Mouse (Mus musculus) liver, adult 2 months (tissue): ENCODE measurements around the gene Qpct. TPM values are rescaled to one million over a fixed set of nuclear protein-coding genes. Genes with fewer than 3 reads are reported as not detected.

Experiments
- DNase-seq: peaks from one replicate; pipeline ENCODE4 v3.0.0-alpha.2; 2011; ENCODE audit warnings: low read depth, low spot score; ENCODE audit errors: extremely low read depth
- H3K27ac ChIP-seq: fragments of 200-500 bp; replicated peaks from 2 replicates; pipeline ENCODE4 v1.5.1; 2012; ENCODE audit warnings: low read depth, mild to moderate bottlenecking, control low read depth, inconsistent platforms, low read length; ENCODE audit not compliant: insufficient read depth
- H3K27me3 ChIP-seq: fragments of 200-500 bp; 2 replicates; pipeline ENCODE4 v1.6.1; 2012; ENCODE audit warnings: mild to moderate bottlenecking, moderate library complexity, low read length, inconsistent platforms; ENCODE audit not compliant: control insufficient read depth, insufficient read depth
- H3K36me3 ChIP-seq: fragments of 200-500 bp; 2 replicates; pipeline ENCODE4 v1.6.1; 2012; ENCODE audit warnings: low read length, inconsistent platforms; ENCODE audit not compliant: control insufficient read depth, insufficient read depth
- H3K4me1 ChIP-seq: fragments of 200-500 bp; 2 replicates; pipeline ENCODE4 v1.6.1; 2011; ENCODE audit warnings: low read length; ENCODE audit not compliant: control insufficient read depth, insufficient read depth
- H3K4me3 ChIP-seq: fragments of 200-500 bp; 2 replicates; pipeline ENCODE4 v1.5.1; 2011; ENCODE audit warnings: low read depth, mild to moderate bottlenecking, control low read depth, low read length, moderate library complexity; ENCODE audit not compliant: insufficient read depth
- H3K79me2 ChIP-seq: fragments of 200-500 bp; 2 replicates; pipeline ENCODE4 v1.6.1; 2012; ENCODE audit warnings: inconsistent platforms, mild to moderate bottlenecking, low read length, moderate library complexity; ENCODE audit not compliant: control insufficient read depth, insufficient read depth
- H3K9ac ChIP-seq: fragments of 200-500 bp; 2 replicates; pipeline ENCODE4 v1.6.1; 2012; ENCODE audit warnings: low read depth, mild to moderate bottlenecking, control low read depth, inconsistent platforms, low read length
- CTCF ChIP-seq: fragments of 200-500 bp; IDR thresholded peaks from 2 replicates; pipeline ENCODE4 v1.5.1; 2011; ENCODE audit warnings: low read depth, low read length, control low read depth
- POLR2A ChIP-seq: fragments of 200-500 bp; IDR thresholded peaks from 2 replicates; pipeline ENCODE4 v1.6.1; 2011; ENCODE audit warnings: low read length, control low read depth; ENCODE audit not compliant: insufficient read depth; ENCODE audit errors: extremely low read depth
- WGBS: fragments of 180-500 bp; shearing (Covaris S2); methylation state at CpG from one replicate; pipeline ENCODE4 v1.1.7; 2018; 5-methylcytosine and 5-hydroxymethylcytosine counted together
- polyA plus RNA-seq: library from polyadenylated mRNA; depleted of rRNA; stranded (reverse); fragments of >200 nt; gene quantifications from 2 replicates; pipeline ENCODE4 v1.2.3, GENCODE M21; 2012
- total RNA-seq: library from RNA; depleted of rRNA; stranded (reverse); fragments of >200 nt; gene quantifications from 2 replicates; pipeline ENCODE4 v1.2.3, GENCODE M21; 2014

Qpct gene
- total and polyA plus RNA-seq, 2 experiments: 12.1 to 26.6 TPM

DNA sequence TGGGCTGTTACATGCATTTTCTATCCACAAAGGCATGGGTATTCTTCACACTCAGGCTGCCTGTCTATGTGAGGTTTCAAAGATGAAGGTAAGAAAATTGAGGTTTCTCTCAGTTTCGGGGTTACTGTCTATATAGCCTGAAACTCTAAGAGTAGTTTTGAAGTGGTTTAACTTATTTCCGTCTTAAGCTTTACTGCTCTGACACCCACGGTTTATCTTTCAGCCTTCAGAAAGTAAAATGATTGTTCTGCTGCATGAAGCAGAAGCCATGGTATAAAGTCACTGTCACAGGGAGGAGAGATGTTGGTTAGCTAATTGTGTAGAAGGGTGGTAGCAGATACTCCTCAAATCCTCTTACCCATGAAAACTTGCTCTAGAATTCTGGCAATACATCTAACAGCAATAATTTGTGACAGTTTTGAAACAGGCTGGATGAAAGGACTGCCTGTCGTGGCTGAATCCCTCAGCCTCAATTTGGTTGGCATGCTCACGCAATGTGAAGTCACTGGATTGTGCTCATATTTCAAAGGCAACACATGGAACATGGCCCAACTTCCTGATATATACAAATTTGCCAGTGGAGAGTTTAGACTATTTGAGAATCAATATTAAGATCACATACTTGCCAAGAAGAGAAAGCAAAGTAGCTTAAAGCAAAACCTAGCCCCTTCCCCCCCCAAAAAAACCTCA is 41.7 kb downstream of the Qpct start:
- DNase-seq: no peak
- Histone ChIP-seq H3K4me3 (no peak overlapping the region), H3K27me3 (no peaks in the 10 kb centered on the region), H3K9ac (no peak overlapping the region), H3K36me3 (no peaks in the 10 kb centered on the region; the same call in 1 of the 2 replicates), H3K79me2 (no peaks in the 10 kb centered on the region), H3K4me1 (no peaks in the 10 kb centered on the region), H3K27ac (no peak overlapping the region)
- TF ChIP-seq CTCF: no peak
- no peak for TF ChIP-seq POLR2A
- 82% methylated on average over 5 of the region's 5 CpGs for WGBS

DNA sequence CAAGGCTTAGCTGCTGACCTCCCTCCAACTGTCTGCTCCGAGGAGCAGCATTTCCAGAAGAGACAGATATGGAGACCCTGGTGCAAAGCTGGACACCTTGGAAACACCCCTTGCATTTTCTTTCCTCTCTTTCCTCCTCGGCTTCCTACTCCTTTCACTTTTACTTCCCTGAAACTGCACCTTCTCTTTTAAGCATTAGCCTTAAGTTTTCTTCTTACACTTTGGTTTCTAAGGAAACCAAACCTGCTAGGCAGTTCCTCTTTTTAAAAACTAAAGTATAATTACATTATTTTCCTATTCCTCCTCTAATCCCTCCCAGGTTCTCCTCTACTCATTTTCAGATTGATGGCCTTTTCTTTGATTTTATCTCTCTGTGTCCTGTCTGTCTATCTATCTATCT is 43.9 kb downstream of the Qpct start:
- no peak for TF ChIP-seq POLR2A
- no peak for TF ChIP-seq CTCF
- H3K4me3 ChIP-seq: no peak overlapping the region
- WGBS: 81% methylated on average over 2 of the region's 2 CpGs

DNA sequence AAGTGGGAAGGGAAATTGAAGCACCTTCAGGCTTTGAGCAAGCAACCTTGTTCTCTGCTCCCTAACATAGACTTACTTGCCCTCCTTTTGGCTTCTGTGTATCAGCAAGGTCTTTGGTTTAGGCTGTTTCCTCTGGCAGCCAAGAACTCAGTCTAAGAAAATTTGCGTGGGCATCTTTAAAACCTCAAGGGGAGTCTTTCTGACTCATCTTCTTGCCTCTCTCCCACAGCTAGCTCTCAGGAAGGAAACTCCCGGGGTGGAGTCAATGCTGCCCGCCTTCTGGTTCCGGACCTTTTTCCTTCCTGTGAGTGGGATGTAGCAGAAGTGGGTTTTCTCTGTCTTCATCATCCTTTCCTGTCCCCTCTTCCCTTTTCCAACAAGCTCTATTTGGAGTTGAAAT is 48.2 kb downstream of the Qpct start:
- Histone ChIP-seq H3K36me3 (no peaks in the 10 kb centered on the region), H3K4me3 (no peak overlapping the region), H3K4me1 (no peaks in the 10 kb centered on the region), H3K9ac (no peak overlapping the region), H3K79me2 (no peaks in the 10 kb centered on the region), H3K27me3 (no peaks in the 10 kb centered on the region), H3K27ac (no peak overlapping the region)
- DNase-seq: no peak
- WGBS: 82% methylated on average over 4 of the region's 4 CpGs
- TF ChIP-seq POLR2A (no peak), CTCF (no peak)

More for the DNA sequence above, 43.9 kb downstream of the Qpct start:
- DNase-seq: no peak
- Histone ChIP-seq H3K27me3 (no peaks in the 10 kb centered on the region), H3K27ac (no peak overlapping the region), H3K9ac (no peak overlapping the region), H3K4me1 (no peaks in the 10 kb centered on the region), H3K79me2 (no peaks in the 10 kb centered on the region), H3K36me3 (no peaks in the 10 kb centered on the region)

DNA sequence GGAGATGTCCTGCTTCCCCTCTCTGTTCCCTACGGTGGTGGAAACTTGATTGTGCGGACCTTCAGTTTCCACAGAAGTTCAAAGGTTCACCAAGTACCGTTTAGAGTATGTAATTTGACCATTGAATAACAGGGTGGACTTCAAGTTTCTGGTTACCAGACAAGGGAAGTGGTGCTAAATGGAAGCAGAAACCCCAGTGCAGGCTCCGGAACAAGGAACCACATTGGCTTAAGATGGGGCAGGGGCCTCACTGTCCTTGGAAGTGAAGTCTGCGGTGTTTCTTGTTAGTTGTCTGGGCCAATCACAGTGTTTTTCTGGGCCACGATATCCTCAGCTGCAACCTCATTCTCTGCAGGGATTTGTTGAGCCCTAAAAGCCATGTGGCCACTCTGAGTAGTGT is 56.5 kb downstream of the Qpct start:
- no peak for DNase-seq
- Histone ChIP-seq H3K27me3 (no peaks in the 10 kb centered on the region), H3K9ac (no peak overlapping the region), H3K4me1 (no peaks in the 10 kb centered on the region), H3K4me3 (no peak overlapping the region), H3K36me3 (no peaks in the 10 kb centered on the region), H3K79me2 (no peaks in the 10 kb centered on the region), H3K27ac (no peak overlapping the region)
- TF ChIP-seq CTCF (no peak), POLR2A (no peak)
- 81% methylated on average over 6 of the region's 6 CpGs for WGBS

DNA sequence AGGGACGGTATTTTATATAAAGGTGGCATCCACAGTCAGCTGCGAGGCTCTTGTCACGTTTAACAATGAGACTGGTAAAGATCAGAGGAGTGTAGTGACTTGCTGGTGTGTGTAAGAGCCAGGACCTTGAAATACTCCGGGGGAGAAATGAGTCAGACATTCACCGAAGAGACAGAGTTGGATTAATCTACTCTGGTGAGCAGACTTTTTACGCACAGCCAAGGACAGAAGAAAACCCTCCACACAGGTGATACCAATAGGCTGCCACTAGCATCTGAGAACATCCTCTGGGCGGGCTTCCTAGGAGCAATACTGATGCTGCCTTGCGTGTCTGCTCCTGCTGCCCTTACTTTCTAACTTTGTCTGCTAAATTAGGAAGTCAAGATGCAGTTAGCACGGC is 57.9 kb downstream of the Qpct start:
- H3K36me3 ChIP-seq: no peaks in the 10 kb centered on the region
- no peak overlapping the region for H3K9ac ChIP-seq
- no peaks in the 10 kb centered on the region for H3K27me3 ChIP-seq
- TF ChIP-seq POLR2A (no peak), CTCF (no peak)
- H3K4me3 ChIP-seq: no peak overlapping the region
- no peak overlapping the region for H3K27ac ChIP-seq
- H3K79me2 ChIP-seq: no peaks in the 10 kb centered on the region
- no peak for DNase-seq
- H3K4me1 ChIP-seq: no peaks in the 10 kb centered on the region
- 86% methylated on average over 9 of the region's 9 CpGs for WGBS

DNA sequence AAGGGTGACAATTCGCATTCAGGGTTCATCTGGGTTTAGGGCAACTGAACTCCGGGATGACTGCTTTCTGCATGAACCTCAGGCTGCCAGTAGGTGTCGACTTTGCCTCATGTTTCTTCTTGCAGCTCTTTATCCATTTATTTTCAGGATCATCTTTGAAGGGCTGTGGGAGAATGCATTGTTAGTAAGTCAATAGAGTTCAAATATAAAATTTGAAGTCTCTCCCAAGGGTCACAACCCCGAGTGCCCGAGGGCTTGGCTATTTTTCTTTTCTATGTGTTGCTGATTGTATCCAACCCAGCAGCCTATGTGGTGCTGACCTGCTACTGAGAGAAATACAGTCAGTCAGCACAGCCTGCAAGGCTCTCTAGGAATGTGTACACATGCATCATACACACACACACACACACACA is 59.2 kb downstream of the Qpct start:
- WGBS: 9% methylated on average over 5 of the region's 5 CpGs
- Histone ChIP-seq H3K9ac (no peak overlapping the region), H3K79me2 (no peaks in the 10 kb centered on the region), H3K27me3 (no peaks in the 10 kb centered on the region), H3K27ac (no peak overlapping the region), H3K4me1 (no peaks in the 10 kb centered on the region), H3K36me3 (no peaks in the 10 kb centered on the region), H3K4me3 (no peak overlapping the region)
- TF ChIP-seq POLR2A (no peak), CTCF (peak; percentile 75)
- DNase-seq: peak; percentile 58
